31 mouse cellular contexts compared by ENCODE assay signal in the genomic region with DNA sequence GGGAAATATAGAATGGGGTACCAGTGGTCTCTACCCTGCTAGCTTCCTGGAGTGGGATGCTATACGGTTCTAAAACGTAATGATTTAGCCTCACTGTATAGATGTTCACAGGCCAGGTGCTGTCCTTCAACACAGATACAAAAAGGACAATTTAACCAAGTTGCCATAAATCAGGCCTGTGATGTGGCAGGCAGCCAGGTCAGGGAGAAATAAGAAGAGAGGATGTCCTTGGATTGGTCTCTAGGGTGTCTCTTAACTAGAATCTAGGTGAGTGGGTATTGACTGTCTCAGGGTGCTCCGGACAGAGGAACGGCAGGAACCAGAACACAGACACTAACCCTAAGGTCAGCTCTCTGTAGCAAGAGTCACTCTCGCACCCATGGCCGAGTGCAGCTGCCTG. TPM values are rescaled to one million over a fixed set of nuclear protein-coding genes. Genes with fewer than 3 reads are reported as not detected.
DNase-seq lines count a peak whose midpoint lies in the region; ATAC-seq lines count a peak whose summit lies in the region.
"Had no signal": no experiment of that assay in that cellular context is flagged by ENCODE, and none has a peak within 500 bp of the region (broad histone marks: within the 10 kb centered on the region; RNA-seq: fewer than 3 reads in every experiment).

No protein-coding gene starts in this region.

- H3K9ac ChIP-seq in embryonic facial prominence, embryonic 13.5 days, result peak overlapping the region; percentile 38; the same call in 1 of the 2 replicates
- H3K9ac ChIP-seq: embryonic facial prominence, embryonic 15.5 days; forebrain, embryonic 12.5 days; forebrain, embryonic 15.5 days; heart, embryonic 12.5 days; heart, embryonic 15.5 days; hindbrain, embryonic 13.5 days had no signal

- no peak overlapping the region for H3K4me2 ChIP-seq in embryonic facial prominence, embryonic 13.5 days
- H3K4me2 ChIP-seq: embryonic facial prominence, embryonic 15.5 days; forebrain, embryonic 12.5 days; forebrain, embryonic 15.5 days; heart, embryonic 12.5 days; heart, embryonic 15.5 days; hindbrain, embryonic 13.5 days; intestine, embryonic 15.5 days had no signal

- H3K36me3 ChIP-seq in embryonic facial prominence, embryonic 13.5 days, result peaks cover 9% of the 10 kb centered on the region
- H3K36me3 ChIP-seq in embryonic facial prominence, embryonic 10.5 days (replicated peaks), result peaks cover 12% of the 10 kb centered on the region
- H3K36me3 ChIP-seq: intestine, embryonic 15.5 days had no signal

- DNase-seq in adrenal gland, adult 2 months, result peak; percentile 46
- DNase-seq in adrenal gland, postnatal 4 days (ENCODE audit: low spot score in 2 of 2), result no peak
- no peak for DNase-seq in embryonic facial prominence, embryonic 10.5 days (ENCODE audit: low spot score)
- peak; percentile 16 for DNase-seq in adipocyte (ENCODE audit: low spot score)
- DNase-seq in adrenal gland, postnatal 36 days, result peak; percentile 31 to 41
- DNase-seq in c-Kit-positive CD71-positive TER-119-positive erythroid progenitor cells, embryonic 14.5 days (ENCODE audit: low spot score), result no peak
- DNase-seq: B cell, adult 2 months; cerebellum, adult 2 months; cerebellum, postnatal 10 days; cerebellum, postnatal 36 days; embryo, embryonic 11 days; gastrocnemius, postnatal 25 days; heart, adult 18-20 months; heart, postnatal 10 days; heart, postnatal 36 days; kidney, adult 18-20 months; kidney, adult 9 months had no signal

- H3K4me1 ChIP-seq in embryonic facial prominence, embryonic 13.5 days, result peaks cover 15% of the 10 kb centered on the region
- peaks cover 15% of the 10 kb centered on the region for H3K4me1 ChIP-seq in embryonic facial prominence, embryonic 10.5 days

- no peaks in the 10 kb centered on the region for H3K9me3 ChIP-seq in embryonic facial prominence, embryonic 13.5 days
- no peaks in the 10 kb centered on the region for H3K9me3 ChIP-seq in embryonic facial prominence, embryonic 10.5 days
- H3K9me3 ChIP-seq: embryonic facial prominence, embryonic 15.5 days; forebrain, embryonic 12.5 days; forebrain, embryonic 15.5 days; G1E; heart, embryonic 12.5 days; heart, embryonic 15.5 days; hindbrain, embryonic 10.5 days; hindbrain, embryonic 13.5 days; intestine, embryonic 15.5 days had no signal

- H3K27ac ChIP-seq in embryonic facial prominence, embryonic 13.5 days, result no peak overlapping the region
- no peak overlapping the region for H3K27ac ChIP-seq in embryonic facial prominence, embryonic 10.5 days (replicated peaks)
- H3K27ac ChIP-seq: embryonic facial prominence, embryonic 15.5 days; forebrain, embryonic 12.5 days; forebrain, embryonic 15.5 days; heart, embryonic 15.5 days; hindbrain, embryonic 10.5 days; hindbrain, embryonic 13.5 days; intestine, embryonic 15.5 days had no signal

- H3K27me3 ChIP-seq in embryonic facial prominence, embryonic 13.5 days, result no peaks in the 10 kb centered on the region
- peaks cover 3% of the 10 kb centered on the region; the same call in 1 of the 2 replicates for H3K27me3 ChIP-seq in embryonic facial prominence, embryonic 10.5 days (replicated peaks; ENCODE audit: low read depth, poor library complexity, severe bottlenecking)
- H3K27me3 ChIP-seq: embryonic facial prominence, embryonic 15.5 days; forebrain, embryonic 12.5 days; forebrain, embryonic 15.5 days; heart, embryonic 12.5 days; hindbrain, embryonic 13.5 days; intestine, embryonic 15.5 days had no signal

- no peak overlapping the region for H3K4me3 ChIP-seq in embryonic facial prominence, embryonic 13.5 days
- H3K4me3 ChIP-seq in embryonic facial prominence, embryonic 10.5 days, result no peak overlapping the region
- H3K4me3 ChIP-seq: embryonic facial prominence, embryonic 15.5 days; erythroblast, embryonic 14.5 days; forebrain, embryonic 12.5 days; forebrain, embryonic 15.5 days; heart, embryonic 12.5 days; heart, embryonic 15.5 days; hindbrain, embryonic 10.5 days; hindbrain, embryonic 13.5 days; intestine, embryonic 15.5 days had no signal

- 89% methylated on average over 6 of the region's 6 CpGs for WGBS in embryonic facial prominence, embryonic 13.5 days
- WGBS in embryonic facial prominence, embryonic 10.5 days, result 92% methylated on average over 6 of the region's 6 CpGs

- ATAC-seq in embryonic facial prominence, embryonic 13.5 days (ENCODE audit: insufficient number of reproducible peaks, insufficient read depth, low FRiP score, low TSS enrichment, low read depth), result no peak
- ATAC-seq: forebrain, embryonic 15.5 days; hindbrain, embryonic 16.5 days; intestine, embryonic 15.5 days had no signal

RNA-seq across cellular contexts. Expression of gene Ythdf1, which starts 2.0 kb away (rescaled TPM):
- 10 to 100 TPM; 41.8 to 57.9 TPM for total RNA-seq in adrenal gland, adult 2 months (2021)
- 18.1 and 29.5 TPM in 2 replicates for polyA plus RNA-seq in adrenal gland, adult 2 months (2012; rRNA removed)
- total RNA-seq in adrenal gland, postnatal 4 days (2021), result 10 to 100 TPM; 58.7 to 64.4 TPM
- polyA plus RNA-seq in embryonic facial prominence, embryonic 13.5 days (2015; fragmentation: Nextera tagmentation; extraction: Ambion mirVana), result 49.1 and 62.8 TPM in 2 replicates
- polyA plus RNA-seq in embryonic facial prominence, embryonic 10.5 days (2016; fragmentation: Nextera tagmentation; extraction: Ambion mirVana), result 72.3 and 73.3 TPM in 2 replicates
- total RNA-seq in adrenal gland, postnatal 36 days (2021), result 10 to 100 TPM; 51.7 to 52.4 TPM

RNA-seq across cellular contexts. Expression of gene Birc7, which starts 6.1 kb away (rescaled TPM):
- total RNA-seq in adrenal gland, adult 2 months (2021), result not detected
- not detected in 2 replicates for polyA plus RNA-seq in adrenal gland, adult 2 months (2012; rRNA removed)
- total RNA-seq in adrenal gland, postnatal 4 days (2021), result not detected
- not detected in 2 replicates for polyA plus RNA-seq in embryonic facial prominence, embryonic 13.5 days (2015; fragmentation: Nextera tagmentation; extraction: Ambion mirVana)
- polyA plus RNA-seq in embryonic facial prominence, embryonic 10.5 days (2016; fragmentation: Nextera tagmentation; extraction: Ambion mirVana), result 0.31 and 0.34 TPM in 2 replicates
- not detected for total RNA-seq in adrenal gland, postnatal 36 days (2021)
- total RNA-seq: CH12.LX; G1E; gastrocnemius, adult 8-10 months; gastrocnemius, postnatal 25 days; heart, adult 18-20 months; heart, postnatal 10 days; heart, postnatal 36 days had no signal
- polyA plus RNA-seq: embryonic facial prominence, embryonic 15.5 days; erythroblast, embryonic 14.5 days; G1E; heart, embryonic 15.5 days; intestine, embryonic 15.5 days had no signal

RNA-seq across cellular contexts. Expression of gene Nkain4, which starts 31.8 kb away (rescaled TPM):
- total RNA-seq in adrenal gland, adult 2 months (2021), result 1 to 10 TPM; 5.0 to 9.5 TPM
- polyA plus RNA-seq in adrenal gland, adult 2 months (2012; rRNA removed), result 11.9 and 14.3 TPM in 2 replicates
- 10 to 100 TPM in 1 of 2 experiments, 1 to 10 TPM in 1; 8.8 to 12.6 TPM for total RNA-seq in adrenal gland, postnatal 4 days (2021)
- 6.9 and 7.3 TPM in 2 replicates for polyA plus RNA-seq in embryonic facial prominence, embryonic 13.5 days (2015; fragmentation: Nextera tagmentation; extraction: Ambion mirVana)
- 22.2 and 26.6 TPM in 2 replicates for polyA plus RNA-seq in embryonic facial prominence, embryonic 10.5 days (2016; fragmentation: Nextera tagmentation; extraction: Ambion mirVana)
- 1 to 10 TPM; 4.6 to 5.8 TPM for total RNA-seq in adrenal gland, postnatal 36 days (2021)
- total RNA-seq: CH12.LX, G1E had no signal
- polyA plus RNA-seq: erythroblast, embryonic 14.5 days; G1E had no signal

RNA-seq across cellular contexts. Expression of gene Arfgap1, which starts 44.3 kb away (rescaled TPM):
- total RNA-seq in adrenal gland, adult 2 months (2021), result 10 to 100 TPM; 42.6 to 44.7 TPM
- polyA plus RNA-seq in adrenal gland, adult 2 months (2012; rRNA removed), result 49.2 and 49.4 TPM in 2 replicates
- total RNA-seq in adrenal gland, postnatal 4 days (2021), result 10 to 100 TPM; 87.0 to 93.3 TPM
- 128 and 132 TPM in 2 replicates for polyA plus RNA-seq in embryonic facial prominence, embryonic 13.5 days (2015; fragmentation: Nextera tagmentation; extraction: Ambion mirVana)
- 87.3 and 87.7 TPM in 2 replicates for polyA plus RNA-seq in embryonic facial prominence, embryonic 10.5 days (2016; fragmentation: Nextera tagmentation; extraction: Ambion mirVana)
- total RNA-seq in adrenal gland, postnatal 36 days (2021), result 10 to 100 TPM; 42.4 to 58.8 TPM

Comparison
In these comparisons a context has a peak if more than half of its experiments do, and no peak if none do; other contexts are left out.
1. DNase-seq: peak in adrenal gland, adult 2 months (single experiment), adipocyte (single experiment) and adrenal gland, postnatal 36 days (2 of 2); none in adrenal gland, postnatal 4 days (0 of 2), embryonic facial prominence, embryonic 10.5 days (single experiment) and c-Kit-positive CD71-positive TER-119-positive erythroid progenitor cells, embryonic 14.5 days (single experiment).